Mouse (Mus musculus) kidney, adult 2 months (tissue): Measurements from ENCODE around the gene Hs3st3a1. TPM values are rescaled to one million over a fixed set of nuclear protein-coding genes. Genes with fewer than 3 reads are reported as not detected.

Experiments used
- DNase-seq: peaks from one replicate; pipeline ENCODE4 v3.0.0; 2021
- H3K27ac ChIP-seq: fragments of 200-500 bp; 2 replicates; pipeline ENCODE4 v1.5.1; 2012; ENCODE audit warnings: low read depth, low read length, control low read depth, inconsistent platforms; ENCODE audit not compliant: insufficient read depth
- H3K27me3 ChIP-seq: fragments of 200-500 bp; replicated peaks from 2 replicates; pipeline ENCODE4 v1.6.1; 2012; ENCODE audit warnings: mild to moderate bottlenecking, moderate library complexity, low read length, inconsistent platforms; ENCODE audit not compliant: control insufficient read depth, insufficient read depth
- H3K36me3 ChIP-seq: fragments of 200-500 bp; 2 replicates; pipeline ENCODE4 v1.6.1; 2012; ENCODE audit warnings: mild to moderate bottlenecking, moderate library complexity, low read length, inconsistent platforms; ENCODE audit not compliant: control insufficient read depth, insufficient read depth
- H3K4me1 ChIP-seq: fragments of 200-500 bp; 2 replicates; pipeline ENCODE4 v1.6.1; 2011; ENCODE audit warnings: low read length; ENCODE audit not compliant: control insufficient read depth, insufficient read depth
- H3K4me3 ChIP-seq: fragments of 200-500 bp; 2 replicates; pipeline ENCODE4 v1.5.1; 2011; ENCODE audit warnings: mild to moderate bottlenecking, low read depth, low read length, control low read depth; ENCODE audit not compliant: insufficient read depth
- CTCF ChIP-seq: fragments of 200-500 bp; conservative IDR thresholded peaks from 2 replicates; pipeline ENCODE4 v1.5.1; 2011; ENCODE audit warnings: low read depth, mild to moderate bottlenecking, control low read depth, low read length, moderate library complexity, mixed read lengths; ENCODE audit not compliant: insufficient read depth, insufficient read length
- POLR2A ChIP-seq: fragments of 200-500 bp; IDR thresholded peaks from one replicate; pipeline ENCODE4 v1.6.1; 2011; ENCODE audit warnings: low read depth, low read length, control low read depth
- WGBS: fragments of 180-500 bp; shearing (Covaris S2); methylation state at CpG from one replicate; pipeline ENCODE4 v1.1.7; 2018; 5-methylcytosine and 5-hydroxymethylcytosine counted together
- polyA plus RNA-seq: library from polyadenylated mRNA; depleted of rRNA; stranded (reverse); fragments of >200 nt; gene quantifications from 2 replicates; pipeline ENCODE4 v1.2.3, GENCODE M21; 2012; rRNA removed

Hs3st3a1 gene
- polyA plus RNA-seq, 1 experiment = 1.4 TPM

DNA sequence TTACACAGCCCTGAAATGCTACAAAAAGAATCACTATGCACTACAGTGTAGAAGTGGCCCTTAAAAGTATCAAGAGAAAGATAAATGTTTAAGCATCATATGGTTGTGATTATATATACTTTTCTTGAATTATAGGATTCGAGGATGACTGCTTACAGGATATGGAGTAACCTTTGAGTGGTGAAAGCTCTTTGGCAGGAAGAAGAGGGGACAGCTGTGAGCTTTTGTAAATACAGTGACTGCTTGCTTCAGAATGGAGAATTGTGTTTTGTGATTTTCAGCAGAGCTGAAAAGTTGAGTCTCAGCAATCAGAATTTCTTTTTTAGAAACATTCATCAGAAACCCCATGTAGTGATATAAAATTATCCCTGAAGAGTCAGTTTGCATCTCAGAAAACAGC, 124.3 kb downstream of the Hs3st3a1 start:
- DNase-seq = no peak
- Histone ChIP-seq H3K4me1 (no peaks in the 10 kb centered on the region), H3K36me3 (no peaks in the 10 kb centered on the region), H3K27ac (no peak overlapping the region), H3K27me3 (no peaks in the 10 kb centered on the region), H3K4me3 (no peak overlapping the region)
- 68% methylated on average over 1 of the region's 1 CpGs for WGBS
- TF ChIP-seq POLR2A (no peak), CTCF (no peak)

GRCm38 (mm10) chr11:64560471-64560870, 125.3 kb downstream of the Hs3st3a1 start:
- Histone ChIP-seq H3K27me3 (no peaks in the 10 kb centered on the region), H3K4me1 (no peaks in the 10 kb centered on the region), H3K36me3 (no peaks in the 10 kb centered on the region), H3K4me3 (no peak overlapping the region), H3K27ac (no peak overlapping the region)
- TF ChIP-seq POLR2A (no peak), CTCF (no peak)
- DNase-seq = no peak
- 78% methylated on average over 2 of the region's 2 CpGs for WGBS

DNA sequence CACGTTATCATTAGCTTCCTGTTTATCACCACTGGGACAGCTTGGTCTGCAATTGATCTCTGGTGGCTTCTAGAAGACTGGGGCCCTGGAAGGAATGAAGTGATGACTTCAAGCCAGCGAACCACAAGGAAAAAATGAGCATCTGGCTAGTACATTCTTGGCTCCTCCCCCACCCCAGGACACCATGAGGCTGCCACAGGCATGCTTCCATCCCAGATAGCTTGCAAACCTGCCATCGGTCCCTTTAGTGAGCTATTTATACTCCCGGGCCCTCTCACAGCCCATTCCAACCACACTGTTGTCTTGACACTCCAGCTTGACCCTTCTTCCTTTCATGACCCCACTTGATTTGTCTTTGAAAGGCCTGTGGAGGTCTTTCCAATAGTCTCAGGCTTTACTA, 127.6 kb downstream of the Hs3st3a1 start:
- no peak for DNase-seq
- H3K27ac ChIP-seq = no peak overlapping the region
- no peak overlapping the region for H3K4me3 ChIP-seq
- no peaks in the 10 kb centered on the region for H3K27me3 ChIP-seq
- no peaks in the 10 kb centered on the region for H3K36me3 ChIP-seq
- no peak for TF ChIP-seq CTCF
- no peak for TF ChIP-seq POLR2A
- 56% methylated on average over 4 of the region's 4 CpGs for WGBS
- H3K4me1 ChIP-seq = no peaks in the 10 kb centered on the region

Other genes with a start within 250 kb of the Hs3st3a1 start
- gene F930015N05Rik, start 1.3 kb downstream of the Hs3st3a1 start, polyA plus RNA-seq = 0.27 and 0.34 TPM in 2 replicates